Mouse (Mus musculus) myocyte (in vitro differentiated cells): ENCODE measurements around the gene Sytl3.
"Not testable (repeated sequence)": the region's sequence is repeated elsewhere in the genome, so short reads cannot be mapped to it uniquely, and the experiment has no call there.

Experiments
- POLR2A ChIP-seq: IDR thresholded peaks from one replicate; pipeline ENCODE4 v1.6.1; 2011; ENCODE audit warnings: low read depth, mild to moderate bottlenecking, control low read depth, moderate library complexity; ENCODE audit not compliant: insufficient read length
- POLR2AphosphoS2 ChIP-seq: IDR thresholded peaks from one replicate; pipeline ENCODE4 v1.6.1; 2011; ENCODE audit warnings: low read depth, control low read depth; ENCODE audit not compliant: insufficient read length
- REST ChIP-seq: IDR thresholded peaks from one replicate; pipeline ENCODE4 v1.6.1; 2011; ENCODE audit warnings: mild to moderate bottlenecking, control low read depth, moderate library complexity; ENCODE audit not compliant: insufficient read depth, insufficient read length
- TCF12 ChIP-seq: IDR thresholded peaks from one replicate; pipeline ENCODE4 v1.6.1; 2011; ENCODE audit warnings: mild to moderate bottlenecking, control low read depth; ENCODE audit not compliant: poor library complexity, insufficient read depth, severe bottlenecking
- USF1 ChIP-seq: IDR thresholded peaks from one replicate; pipeline ENCODE4 v1.6.1; 2011; ENCODE audit warnings: low read depth, mild to moderate bottlenecking, control low read depth, moderate library complexity

DNA sequence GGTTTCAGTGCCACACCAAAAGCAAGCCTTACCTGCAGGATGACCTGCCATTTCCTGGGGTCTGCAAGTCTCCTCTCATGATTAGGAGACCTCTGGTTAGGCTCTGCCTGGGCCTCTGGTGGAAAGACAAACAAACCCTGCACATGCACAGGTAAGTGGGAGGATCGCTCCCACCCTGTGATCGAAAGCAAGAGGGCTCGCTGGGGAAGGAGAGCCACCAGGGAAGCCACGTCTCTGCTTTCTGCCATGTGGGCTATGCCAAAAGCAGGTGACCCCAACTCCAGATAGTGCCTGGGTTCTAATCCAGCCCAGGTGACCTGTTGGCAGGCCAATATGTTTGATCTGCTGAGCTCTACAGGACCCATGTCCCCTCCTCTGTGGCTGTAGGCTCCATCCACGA lies 47.6 kb downstream of the Sytl3 start:
- not testable (repeated sequence) for TF ChIP-seq POLR2A, USF1, POLR2AphosphoS2, TCF12, REST
